Mouse (Mus musculus): ENCODE data around the gene Cemip. TPM values are rescaled to one million over a fixed set of nuclear protein-coding genes. Genes with fewer than 3 reads are reported as not detected.
"Not testable (repeated sequence)": the region's sequence is repeated elsewhere in the genome, so short reads cannot be mapped to it uniquely, and the experiment has no call there.

Cemip gene
- 0.28 and 0.49 TPM in 2 replicates for polyA plus RNA-seq (2014; fragmentation: Nextera tagmentation; extraction: Ambion mirVana)

DNA sequence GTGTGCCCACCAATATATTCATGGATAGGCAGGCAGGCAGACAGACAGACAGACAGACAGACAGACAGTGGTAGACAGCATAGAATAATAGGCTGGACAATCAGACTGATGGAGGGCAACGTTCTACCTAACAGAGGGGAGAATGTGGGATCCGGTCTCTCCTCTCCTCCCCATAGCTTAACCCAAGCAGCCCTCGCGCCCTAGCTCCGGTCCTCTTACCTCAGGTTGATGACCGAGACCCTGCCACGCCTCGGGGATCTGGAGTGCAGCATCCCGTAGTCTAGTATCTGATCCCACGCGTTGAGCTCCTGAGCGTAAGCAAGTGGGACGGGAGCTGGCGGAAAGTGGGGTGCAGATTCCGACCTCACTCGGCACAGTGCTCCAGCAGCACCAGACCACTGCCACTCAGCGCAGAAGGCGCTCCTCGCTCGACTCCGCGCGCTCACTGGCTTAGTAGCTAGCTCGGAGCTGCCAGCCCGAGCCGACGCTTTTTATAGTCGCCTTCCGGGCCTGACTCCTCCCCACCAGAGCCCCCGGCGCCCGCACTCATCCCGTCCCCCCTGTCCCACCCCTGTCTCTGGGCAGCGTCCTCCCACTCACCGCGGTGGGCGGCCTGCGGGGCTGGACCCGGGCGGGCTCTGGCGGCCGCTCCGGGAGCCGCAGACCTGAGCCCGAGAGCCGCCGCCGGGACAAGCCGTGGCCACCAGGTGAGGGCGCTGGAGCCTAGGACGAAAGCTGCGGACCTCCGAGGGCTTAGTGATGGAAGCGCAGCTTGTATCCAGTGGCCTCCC, at the start of gene Cemip:
Cemip (minus strand) TSS at position 464 of the 791 bp plus-strand sequence.
- H3K27me3 ChIP-seq (ENCODE audit: control insufficient read depth, insufficient read depth, low read length): peaks cover 31% of the 10 kb centered on the region
- peak within 1 kb of the TSS; percentile 51; the same call in 1 of the 2 replicates for H3K9ac ChIP-seq (replicated peaks; ENCODE audit: low read length)
- peak within 1 kb of the TSS; percentile 50 for H3K4me3 ChIP-seq (replicated peaks; ENCODE audit: low read depth, low read length)
- ATAC-seq (ENCODE audit: low FRiP score, low TSS enrichment) (peak; percentile 84), DNase-seq (peak; percentile 92)
- under 1% methylated on average over 53 of the region's 54 CpGs for WGBS
- H3K9me3 ChIP-seq (ENCODE audit: control insufficient read depth, low read length): no peaks in the 10 kb centered on the region
- H3K27ac ChIP-seq (replicated peaks; ENCODE audit: low read depth, low read length): peak within 1 kb of the TSS; percentile 20; the same call in 1 of the 2 replicates
- peaks cover 7% of the 10 kb centered on the region; the same call in 1 of the 2 replicates for H3K4me1 ChIP-seq (ENCODE audit: control insufficient read depth, insufficient read depth, low read length)
- H3K36me3 ChIP-seq (ENCODE audit: control insufficient read depth, insufficient read depth, low read length): no peaks in the 10 kb centered on the region
- H3K4me2 ChIP-seq (ENCODE audit: low read length): peak within 1 kb of the TSS; percentile 91

DNA sequence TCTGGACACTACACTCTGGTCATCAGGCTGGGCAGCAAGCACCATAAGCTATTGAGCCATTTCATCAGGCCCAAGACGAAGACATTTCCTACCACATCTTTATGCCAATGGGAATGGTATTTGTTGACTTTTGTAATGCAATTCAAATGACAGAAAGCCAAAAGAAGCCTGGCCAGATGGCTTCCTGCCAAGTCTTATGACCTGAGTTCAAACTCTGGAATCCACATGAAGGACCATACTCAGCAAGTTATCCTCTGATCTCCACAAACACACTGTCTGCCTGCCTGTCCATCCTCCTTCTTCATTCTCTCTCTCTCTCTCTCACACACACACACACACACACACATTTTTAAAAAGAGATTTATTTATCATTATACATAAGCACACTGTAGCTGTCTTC, 46.4 kb upstream of the Cemip start:
- DNase-seq (no peak), ATAC-seq (ENCODE audit: low FRiP score, low TSS enrichment) (no peak)
- Histone ChIP-seq H3K4me1 (ENCODE audit: control insufficient read depth, insufficient read depth, low read length) (no peaks in the 10 kb centered on the region), H3K4me2 (ENCODE audit: low read length) (no peak overlapping the region), H3K27me3 (ENCODE audit: control insufficient read depth, insufficient read depth, low read length) (no peaks in the 10 kb centered on the region), H3K9me3 (ENCODE audit: control insufficient read depth, low read length) (no peaks in the 10 kb centered on the region), H3K27ac (replicated peaks; ENCODE audit: low read depth, low read length) (no peak overlapping the region), H3K4me3 (replicated peaks; ENCODE audit: low read depth, low read length) (no peak overlapping the region), H3K9ac (replicated peaks; ENCODE audit: low read length) (no peak overlapping the region), H3K36me3 (ENCODE audit: control insufficient read depth, insufficient read depth, low read length) (no peaks in the 10 kb centered on the region)
- 79% methylated on average over 1 of the region's 1 CpGs for WGBS

DNA sequence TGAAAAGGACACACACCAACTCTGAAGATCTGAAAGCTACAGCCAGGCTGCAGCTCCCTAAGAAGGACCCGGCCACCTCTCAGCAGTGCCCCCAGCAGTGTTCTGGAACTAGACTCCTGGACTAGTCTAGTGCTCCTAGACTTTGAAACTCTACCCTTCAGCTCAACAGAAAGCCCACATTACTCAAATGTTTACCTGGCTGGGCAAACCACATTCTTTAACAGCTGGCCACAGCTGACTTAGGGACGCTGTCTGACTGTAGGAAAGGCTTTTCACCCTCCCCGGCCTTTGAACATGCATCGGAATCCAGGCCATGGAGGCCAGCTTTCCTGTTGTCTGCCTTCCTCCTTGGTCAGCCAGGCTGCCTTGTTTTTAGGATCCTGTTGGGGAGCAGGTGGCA, 45.4 kb upstream of the Cemip start:
- Histone ChIP-seq H3K9me3 (ENCODE audit: control insufficient read depth, low read length) (no peaks in the 10 kb centered on the region), H3K4me1 (ENCODE audit: control insufficient read depth, insufficient read depth, low read length) (no peaks in the 10 kb centered on the region), H3K4me2 (ENCODE audit: low read length) (no peak overlapping the region), H3K27me3 (ENCODE audit: control insufficient read depth, insufficient read depth, low read length) (no peaks in the 10 kb centered on the region), H3K4me3 (replicated peaks; ENCODE audit: low read depth, low read length) (no peak overlapping the region), H3K36me3 (ENCODE audit: control insufficient read depth, insufficient read depth, low read length) (no peaks in the 10 kb centered on the region), H3K9ac (replicated peaks; ENCODE audit: low read length) (no peak overlapping the region), H3K27ac (replicated peaks; ENCODE audit: low read depth, low read length) (no peak overlapping the region)
- WGBS: 93% methylated on average over 4 of the region's 4 CpGs
- ATAC-seq (ENCODE audit: low FRiP score, low TSS enrichment) (no peak), DNase-seq (no peak)

GRCm38 (mm10) chr7:84128661-84129060, 42.4 kb upstream of the Cemip start:
- Histone ChIP-seq H3K4me2 (ENCODE audit: low read length) (no peak overlapping the region), H3K36me3 (ENCODE audit: control insufficient read depth, insufficient read depth, low read length) (no peaks in the 10 kb centered on the region), H3K27ac (replicated peaks; ENCODE audit: low read depth, low read length) (no peak overlapping the region), H3K9me3 (ENCODE audit: control insufficient read depth, low read length) (no peaks in the 10 kb centered on the region), H3K4me1 (ENCODE audit: control insufficient read depth, insufficient read depth, low read length) (0 out of 2 replicates have a peak, but pooled peaks cover 3% of the 10 kb centered on the region), H3K27me3 (ENCODE audit: control insufficient read depth, insufficient read depth, low read length) (no peaks in the 10 kb centered on the region), H3K4me3 (replicated peaks; ENCODE audit: low read depth, low read length) (no peak overlapping the region), H3K9ac (replicated peaks; ENCODE audit: low read length) (no peak overlapping the region)
- no peak for ATAC-seq (ENCODE audit: low FRiP score, low TSS enrichment)
- 87% methylated on average over 8 of the region's 8 CpGs for WGBS
- no peak for DNase-seq

DNA sequence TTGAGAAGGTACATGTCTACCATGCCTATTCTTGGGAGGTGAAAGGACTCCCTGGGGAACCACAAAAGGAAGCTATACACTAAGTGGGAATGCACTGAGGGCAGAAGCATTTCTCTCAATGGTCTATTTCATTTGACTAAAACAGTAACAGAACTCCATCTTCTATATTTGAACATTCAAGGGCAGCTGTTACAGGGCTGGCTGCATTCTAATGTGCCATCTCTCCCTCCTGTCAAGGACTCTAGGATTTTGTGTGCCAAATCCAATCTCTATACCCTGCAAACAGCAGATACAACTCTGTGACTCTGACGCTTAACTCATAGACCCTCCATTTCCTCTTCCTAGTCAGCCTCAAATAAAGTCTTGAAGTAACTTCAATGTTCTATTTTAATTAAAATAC, 39.4 kb upstream of the Cemip start:
- peaks cover 7% of the 10 kb centered on the region; the same call in 1 of the 2 replicates for H3K4me1 ChIP-seq (ENCODE audit: control insufficient read depth, insufficient read depth, low read length)

DNA sequence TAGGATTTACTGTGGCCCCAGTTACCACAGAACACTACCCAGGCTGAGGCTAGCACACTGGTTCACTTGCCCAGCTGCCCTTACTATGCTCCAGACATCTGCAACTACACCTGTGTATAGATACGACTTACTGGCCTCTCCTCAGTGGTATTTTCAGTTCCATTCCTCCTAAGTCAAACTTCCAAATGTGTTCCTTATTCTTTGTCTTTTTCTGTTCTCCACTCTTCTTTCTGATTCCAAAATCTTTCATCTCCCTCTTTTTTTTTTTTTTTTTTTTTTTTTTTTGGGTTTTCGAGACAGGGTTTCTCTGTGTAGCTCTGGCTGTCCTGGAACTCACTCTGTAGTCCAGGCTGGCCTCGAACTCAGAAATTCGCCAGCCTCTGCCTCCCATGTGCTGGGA, 37.3 kb upstream of the Cemip start:
- H3K9me3 ChIP-seq (ENCODE audit: control insufficient read depth, low read length); ATAC-seq (ENCODE audit: low FRiP score, low TSS enrichment): not testable (repeated sequence)

More for the DNA sequence above, 39.4 kb upstream of the Cemip start:
- WGBS: 93% methylated on average over 1 of the region's 1 CpGs
- H3K9me3 ChIP-seq (ENCODE audit: control insufficient read depth, low read length): no peaks in the 10 kb centered on the region
- no peaks in the 10 kb centered on the region for H3K36me3 ChIP-seq (ENCODE audit: control insufficient read depth, insufficient read depth, low read length)
- no peak for DNase-seq
- no peak overlapping the region for H3K9ac ChIP-seq (replicated peaks; ENCODE audit: low read length)
- no peak overlapping the region for H3K4me2 ChIP-seq (ENCODE audit: low read length)
- H3K4me3 ChIP-seq (replicated peaks; ENCODE audit: low read depth, low read length): no peak overlapping the region
- H3K27ac ChIP-seq (replicated peaks; ENCODE audit: low read depth, low read length): no peak overlapping the region
- ATAC-seq (ENCODE audit: low FRiP score, low TSS enrichment): no peak
- H3K27me3 ChIP-seq (ENCODE audit: control insufficient read depth, insufficient read depth, low read length): no peaks in the 10 kb centered on the region

DNA sequence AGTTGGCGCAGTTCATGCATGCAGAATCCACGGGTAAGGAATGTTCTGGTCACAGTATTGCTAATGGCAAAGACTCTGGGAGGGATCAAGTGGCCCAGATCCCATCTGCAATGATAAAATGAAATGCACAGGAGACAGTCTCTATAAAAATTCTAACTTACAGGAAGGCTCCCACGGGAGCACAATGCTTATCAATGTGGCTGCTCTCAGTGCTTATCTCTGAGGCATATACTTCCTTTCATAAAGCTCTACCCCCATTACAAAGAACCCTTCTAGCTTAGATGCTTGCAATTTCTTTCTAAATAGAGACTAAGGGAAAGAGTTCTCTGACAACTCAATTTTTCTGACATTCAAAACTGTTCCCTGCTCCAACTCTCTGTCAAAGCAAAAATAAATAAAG, 35.5 kb upstream of the Cemip start:
- Histone ChIP-seq H3K4me1 (ENCODE audit: control insufficient read depth, insufficient read depth, low read length) (peaks cover 17% of the 10 kb centered on the region; the same call in 1 of the 2 replicates), H3K9me3 (ENCODE audit: control insufficient read depth, low read length) (no peaks in the 10 kb centered on the region), H3K27me3 (ENCODE audit: control insufficient read depth, insufficient read depth, low read length) (no peaks in the 10 kb centered on the region), H3K4me3 (replicated peaks; ENCODE audit: low read depth, low read length) (no peak overlapping the region), H3K4me2 (ENCODE audit: low read length) (no peak overlapping the region), H3K36me3 (ENCODE audit: control insufficient read depth, insufficient read depth, low read length) (no peaks in the 10 kb centered on the region), H3K27ac (replicated peaks; ENCODE audit: low read depth, low read length) (no peak overlapping the region), H3K9ac (replicated peaks; ENCODE audit: low read length) (no peak overlapping the region)
- no peak for ATAC-seq (ENCODE audit: low FRiP score, low TSS enrichment)
- 77% methylated on average over 3 of the region's 3 CpGs for WGBS
- no peak for DNase-seq

More for the DNA sequence above, 37.3 kb upstream of the Cemip start:
- 96% methylated on average over 3 of the region's 4 CpGs for WGBS
- peaks cover 17% of the 10 kb centered on the region; the same call in 1 of the 2 replicates for H3K4me1 ChIP-seq (ENCODE audit: control insufficient read depth, insufficient read depth, low read length)
- not testable (repeated sequence) for H3K9ac ChIP-seq (replicated peaks; ENCODE audit: low read length); H3K4me3 ChIP-seq (replicated peaks; ENCODE audit: low read depth, low read length); DNase-seq; H3K27me3 ChIP-seq (ENCODE audit: control insufficient read depth, insufficient read depth, low read length); H3K36me3 ChIP-seq (ENCODE audit: control insufficient read depth, insufficient read depth, low read length); H3K4me2 ChIP-seq (ENCODE audit: low read length); H3K27ac ChIP-seq (replicated peaks; ENCODE audit: low read depth, low read length)

DNA sequence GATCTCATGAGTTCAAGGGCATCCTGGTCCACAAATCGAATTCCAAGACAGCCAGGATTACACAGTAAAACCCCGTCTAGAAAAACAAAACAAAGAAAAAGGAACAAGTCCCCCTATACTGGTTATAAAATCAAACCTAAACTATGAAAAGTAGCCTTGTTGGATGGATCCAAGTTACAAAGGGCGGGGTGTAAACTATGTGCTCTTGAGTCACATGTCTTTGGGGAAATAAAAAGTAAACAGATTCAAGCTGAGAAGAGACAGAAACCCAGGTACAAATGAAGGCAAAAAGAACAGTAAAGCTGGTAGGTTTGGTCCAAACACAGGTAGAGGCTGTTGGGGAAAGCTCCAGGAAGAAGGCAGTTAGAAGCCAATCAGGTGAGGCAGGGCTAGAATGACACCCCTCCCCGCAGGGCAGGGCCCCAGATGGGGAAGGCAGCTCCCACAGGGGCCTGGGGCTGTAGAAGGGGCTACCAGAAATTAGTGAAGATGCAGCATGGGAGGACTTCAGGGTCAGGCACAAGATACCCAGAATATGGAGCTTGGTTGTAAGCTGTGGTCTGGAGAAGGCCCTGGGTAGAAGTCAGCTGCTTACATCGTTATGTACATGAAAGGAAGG, 33.9 kb upstream of the Cemip start:
- ATAC-seq (ENCODE audit: low FRiP score, low TSS enrichment) (no peak), DNase-seq (no peak)
- Histone ChIP-seq H3K9me3 (ENCODE audit: control insufficient read depth, low read length) (no peaks in the 10 kb centered on the region), H3K36me3 (ENCODE audit: control insufficient read depth, insufficient read depth, low read length) (no peaks in the 10 kb centered on the region), H3K9ac (replicated peaks; ENCODE audit: low read length) (no peak overlapping the region), H3K27me3 (ENCODE audit: control insufficient read depth, insufficient read depth, low read length) (no peaks in the 10 kb centered on the region), H3K4me1 (ENCODE audit: control insufficient read depth, insufficient read depth, low read length) (peaks cover 13% of the 10 kb centered on the region; the same call in 1 of the 2 replicates), H3K4me2 (ENCODE audit: low read length) (no peak overlapping the region), H3K27ac (replicated peaks; ENCODE audit: low read depth, low read length) (no peak overlapping the region), H3K4me3 (replicated peaks; ENCODE audit: low read depth, low read length) (no peak overlapping the region)
- 77% methylated on average over 5 of the region's 5 CpGs for WGBS
